Mouse (Mus musculus) CH12.LX (cell line): ENCODE data around the gene Fgd6.

Experiments
- CHD1 ChIP-seq: IDR thresholded peaks from 2 replicates; pipeline ENCODE4 v1.6.1; 2012; ENCODE audit warnings: low read depth, low read length, improper control_type of control experiment, inconsistent platforms
- CTCF ChIP-seq, 2 experiments: IDR thresholded peaks in 1 of 2; conservative IDR thresholded peaks in 1 of 2; 2 replicates each; pipeline ENCODE4 v1.5.1; 2011 to 2012; ENCODE audit warnings: low read depth in 2 of 2, low read length in 2 of 2, improper control_type of control experiment in 1 of 2, inconsistent platforms in 1 of 2, mild to moderate bottlenecking in 1 of 2, moderate library complexity in 1 of 2
- ELF1 ChIP-seq: IDR thresholded peaks from 2 replicates; pipeline ENCODE4 v1.6.1; 2014; ENCODE audit warnings: low read depth, mild to moderate bottlenecking, inconsistent platforms, low read length, improper control_type of control experiment
- EP300 ChIP-seq: IDR thresholded peaks from 2 replicates; pipeline ENCODE4 v1.6.1; 2011; ENCODE audit warnings: low read length, improper control_type of control experiment
- ETS1 ChIP-seq: conservative IDR thresholded peaks from 2 replicates; pipeline ENCODE4 v1.6.1; 2012; ENCODE audit warnings: low read depth, mild to moderate bottlenecking, inconsistent platforms, low read length, improper control_type of control experiment, moderate library complexity
- HCFC1 ChIP-seq: IDR thresholded peaks from 2 replicates; pipeline ENCODE4 v1.6.1; 2012; ENCODE audit warnings: low read depth, mild to moderate bottlenecking, inconsistent platforms, low read length, improper control_type of control experiment
- MEF2A ChIP-seq: IDR thresholded peaks from 2 replicates; pipeline ENCODE4 v1.6.1; 2014; ENCODE audit warnings: low read depth, mild to moderate bottlenecking, inconsistent platforms, low read length, improper control_type of control experiment, borderline replicate concordance
- POLR2A ChIP-seq: IDR thresholded peaks from 2 replicates; pipeline ENCODE4 v1.6.1; 2011; ENCODE audit warnings: low read depth, mild to moderate bottlenecking, improper control_type of control experiment, low read length
- SMC3 ChIP-seq: IDR thresholded peaks from 2 replicates; pipeline ENCODE4 v1.6.1; 2011; ENCODE audit warnings: low read depth, low read length, improper control_type of control experiment
- USF1 ChIP-seq: IDR thresholded peaks from 2 replicates; pipeline ENCODE4 v1.6.1; 2014; ENCODE audit warnings: low read depth, mild to moderate bottlenecking, inconsistent platforms, low read length, improper control_type of control experiment
- ZMIZ1 ChIP-seq: IDR thresholded peaks from 2 replicates; pipeline ENCODE4 v1.6.1; 2012; ENCODE audit warnings: low read depth, mild to moderate bottlenecking, inconsistent platforms, low read length, improper control_type of control experiment

DNA sequence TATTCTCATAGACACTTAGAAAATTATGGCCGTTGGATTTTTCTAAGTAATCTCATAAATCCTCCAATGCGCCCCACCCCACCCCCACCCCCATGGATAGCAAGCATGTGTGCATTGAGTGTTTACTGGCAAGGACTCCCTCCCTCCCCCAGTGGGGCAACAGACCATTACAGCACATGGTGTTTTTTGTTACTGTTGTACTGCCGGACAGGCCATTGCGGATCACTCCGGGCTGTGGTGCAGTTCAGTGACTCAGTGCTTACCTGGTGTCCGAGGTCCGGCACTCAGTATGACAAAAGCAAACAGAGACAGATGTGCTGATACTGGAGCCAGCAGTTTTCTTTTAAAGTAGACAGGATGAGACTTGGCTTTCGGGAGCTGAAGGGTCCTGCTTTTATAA is 13.3 kb downstream of the Fgd6 start:
- TF ChIP-seq ELF1: no peak
- TF ChIP-seq CTCF (conservative IDR thresholded peaks at IDR 0.05 in 1 of 2, IDR thresholded peaks at IDR 0.05 in 1 of 2; ENCODE audit: low read depth in 2 of 2, low read length in 2 of 2): no peak
- TF ChIP-seq ETS1: no peak
- no peak for TF ChIP-seq USF1
- no peak for TF ChIP-seq CHD1
- TF ChIP-seq HCFC1: no peak
- no peak for TF ChIP-seq POLR2A
- TF ChIP-seq MEF2A: no peak
- no peak for TF ChIP-seq SMC3
- no peak for TF ChIP-seq ZMIZ1
- no peak for TF ChIP-seq EP300
